Mouse (Mus musculus): ENCODE results near the gene Nol4l.

DNA sequence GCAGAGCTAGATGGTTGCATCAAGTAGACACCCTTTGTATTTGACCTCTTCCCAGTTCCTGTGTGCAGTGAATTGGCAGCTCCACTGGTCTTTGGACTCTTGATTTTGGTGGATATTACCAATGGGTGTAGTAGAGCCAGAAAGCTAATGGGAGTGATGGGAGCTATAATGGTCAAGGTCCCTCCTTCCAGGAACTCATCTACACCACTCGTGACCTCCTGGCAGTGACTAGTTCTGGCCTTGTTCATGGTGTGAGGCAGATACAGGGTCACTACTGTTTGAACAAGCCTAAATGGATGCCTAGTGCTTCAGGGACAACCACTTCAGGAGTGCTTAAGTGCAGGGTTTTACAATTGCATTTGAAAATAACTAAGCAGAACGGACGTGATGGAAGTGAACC, 125.7 kb downstream of the Nol4l start:
- TF ChIP-seq GATA1 (IDR thresholded peaks at IDR 0.05; ENCODE audit: borderline replicate concordance, low read length) (no peak), FLI1 (IDR thresholded peaks at IDR 0.05; ENCODE audit: low read length) (no peak)

All from megakaryocyte, embryonic 14.5 days (primary cell).